Mouse (Mus musculus): ENCODE data around the gene Grin2d. TPM values are rescaled to one million over a fixed set of nuclear protein-coding genes. Genes with fewer than 3 reads are reported as not detected.
A peak's percentile ranks its signal among the peaks of the same experiment; 100 is the strongest.

Grin2d gene
- polyA plus RNA-seq, 1 experiment from 2014 or later = 0.16 TPM

DNA sequence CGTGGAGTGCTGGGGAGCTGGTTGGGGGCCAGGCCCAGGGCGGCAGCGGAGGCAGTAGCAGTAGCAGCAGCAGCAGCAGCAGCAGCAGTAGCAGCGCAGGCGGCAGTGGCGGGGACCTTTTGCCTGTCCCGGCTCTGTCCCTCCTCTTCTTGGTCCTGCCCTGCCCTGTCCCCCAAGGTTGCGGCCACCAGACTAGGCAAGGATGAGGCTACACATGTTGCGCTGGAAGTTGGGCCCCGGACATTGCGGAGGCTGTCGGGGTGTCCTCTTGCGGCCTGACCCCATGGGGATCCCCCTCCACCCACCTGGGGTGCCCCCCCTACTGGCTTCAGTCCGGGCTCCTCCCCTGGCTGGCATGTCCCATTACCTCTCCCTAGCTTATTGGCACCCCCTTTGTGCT lies 8.4 kb downstream of the Grin2d start:
- H3K9ac ChIP-seq (ENCODE audit: low read length) = peak overlapping the region; percentile 10; the same call in 1 of the 2 replicates
- no peak overlapping the region for H3K4me3 ChIP-seq (ENCODE audit: low read depth, low read length)
- WGBS = 3% methylated on average over 13 of the region's 14 CpGs
- no peak for ATAC-seq (replicated peaks; ENCODE audit: low FRiP score)
- no peaks in the 10 kb centered on the region for H3K36me3 ChIP-seq (ENCODE audit: control insufficient read depth, insufficient read depth, low read length)
- H3K27ac ChIP-seq (ENCODE audit: low read depth, low read length) = no peak overlapping the region
- no peaks in the 10 kb centered on the region for H3K9me3 ChIP-seq (ENCODE audit: control insufficient read depth, low read length)
- H3K27me3 ChIP-seq (ENCODE audit: control insufficient read depth, insufficient read depth, low read length) = peaks cover 48% of the 10 kb centered on the region
- H3K4me1 ChIP-seq (replicated peaks; ENCODE audit: control insufficient read depth, insufficient read depth, low read length) = peaks cover 23% of the 10 kb centered on the region
- no peak overlapping the region; the same call in 1 of the 2 replicates for H3K4me2 ChIP-seq (ENCODE audit: low read depth, low read length, severe bottlenecking)
- DNase-seq (ENCODE audit: low spot score) = no peak

DNA sequence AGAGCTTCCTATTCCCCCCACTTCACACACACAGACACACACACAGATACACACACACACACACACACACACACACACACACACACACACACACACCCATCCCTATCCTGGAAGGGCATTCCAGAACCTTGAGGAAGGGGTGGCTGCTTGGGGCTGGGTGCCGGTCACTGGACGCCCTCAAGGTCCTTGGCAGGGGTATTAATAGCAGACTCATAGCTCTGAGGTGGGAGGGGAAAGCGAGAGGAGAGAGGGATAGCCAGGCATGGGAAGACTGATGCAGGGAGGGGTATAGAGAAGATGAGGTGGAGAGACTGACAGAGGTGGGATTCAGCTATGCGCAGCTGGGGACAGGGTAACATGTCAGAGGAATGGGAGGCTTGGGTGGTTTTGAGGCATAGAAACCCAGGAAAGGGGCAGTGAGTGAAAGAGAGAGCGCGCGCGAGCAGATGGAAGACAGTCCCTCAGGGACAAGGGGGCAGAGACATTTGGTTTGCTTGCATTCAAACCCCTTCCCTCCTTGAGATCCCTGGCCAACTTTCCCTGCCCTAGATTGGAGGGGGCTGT lies 9.0 kb downstream of the Grin2d start:
- Histone ChIP-seq H3K4me2 (ENCODE audit: low read depth, low read length, severe bottlenecking) (no peak overlapping the region), H3K27me3 (ENCODE audit: control insufficient read depth, insufficient read depth, low read length) (peaks cover 48% of the 10 kb centered on the region), H3K27ac (ENCODE audit: low read depth, low read length) (no peak overlapping the region), H3K9ac (ENCODE audit: low read length) (peak overlapping the region; percentile 10; the same call in 1 of the 2 replicates), H3K4me3 (ENCODE audit: low read depth, low read length) (no peak overlapping the region), H3K9me3 (ENCODE audit: control insufficient read depth, low read length) (no peaks in the 10 kb centered on the region), H3K36me3 (ENCODE audit: control insufficient read depth, insufficient read depth, low read length) (no peaks in the 10 kb centered on the region), H3K4me1 (replicated peaks; ENCODE audit: control insufficient read depth, insufficient read depth, low read length) (peaks cover 23% of the 10 kb centered on the region)
- ATAC-seq (replicated peaks; ENCODE audit: low FRiP score) = no peak
- 19% methylated on average over 8 of the region's 8 CpGs for WGBS
- no peak for DNase-seq (ENCODE audit: low spot score)

DNA sequence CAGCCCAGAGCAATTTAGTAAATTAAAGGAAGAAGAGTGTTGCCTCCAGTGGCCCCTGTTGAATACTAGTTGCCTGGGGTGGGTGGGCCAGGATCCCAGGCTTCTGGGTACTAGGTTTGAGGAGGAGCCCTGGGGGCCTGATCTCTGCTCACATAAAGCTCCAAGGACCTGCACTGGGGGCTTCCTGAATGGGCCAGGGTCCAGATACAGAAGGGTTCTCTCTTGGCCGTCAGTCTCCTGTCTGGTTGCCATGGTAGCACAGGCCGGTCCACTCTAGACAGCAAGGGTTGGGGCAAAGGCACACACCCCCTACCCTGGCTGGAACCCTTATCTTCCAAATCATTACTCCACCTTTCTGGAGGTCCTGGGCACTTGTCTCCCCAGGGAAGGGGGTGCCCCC lies 10.3 kb downstream of the Grin2d start:
- DNase-seq (ENCODE audit: low spot score) = no peak
- H3K4me3 ChIP-seq (ENCODE audit: low read depth, low read length) = no peak overlapping the region
- H3K36me3 ChIP-seq (ENCODE audit: control insufficient read depth, insufficient read depth, low read length) = no peaks in the 10 kb centered on the region
- H3K27ac ChIP-seq (ENCODE audit: low read depth, low read length) = no peak overlapping the region
- H3K27me3 ChIP-seq (ENCODE audit: control insufficient read depth, insufficient read depth, low read length) = peaks cover 48% of the 10 kb centered on the region
- H3K9ac ChIP-seq (ENCODE audit: low read length) = no peak overlapping the region
- H3K4me2 ChIP-seq (ENCODE audit: low read depth, low read length, severe bottlenecking) = no peak overlapping the region
- ATAC-seq (replicated peaks; ENCODE audit: low FRiP score) = no peak
- H3K4me1 ChIP-seq (replicated peaks; ENCODE audit: control insufficient read depth, insufficient read depth, low read length) = peaks cover 17% of the 10 kb centered on the region
- WGBS = 13% methylated on average over 2 of the region's 2 CpGs
- no peaks in the 10 kb centered on the region for H3K9me3 ChIP-seq (ENCODE audit: control insufficient read depth, low read length)

DNA sequence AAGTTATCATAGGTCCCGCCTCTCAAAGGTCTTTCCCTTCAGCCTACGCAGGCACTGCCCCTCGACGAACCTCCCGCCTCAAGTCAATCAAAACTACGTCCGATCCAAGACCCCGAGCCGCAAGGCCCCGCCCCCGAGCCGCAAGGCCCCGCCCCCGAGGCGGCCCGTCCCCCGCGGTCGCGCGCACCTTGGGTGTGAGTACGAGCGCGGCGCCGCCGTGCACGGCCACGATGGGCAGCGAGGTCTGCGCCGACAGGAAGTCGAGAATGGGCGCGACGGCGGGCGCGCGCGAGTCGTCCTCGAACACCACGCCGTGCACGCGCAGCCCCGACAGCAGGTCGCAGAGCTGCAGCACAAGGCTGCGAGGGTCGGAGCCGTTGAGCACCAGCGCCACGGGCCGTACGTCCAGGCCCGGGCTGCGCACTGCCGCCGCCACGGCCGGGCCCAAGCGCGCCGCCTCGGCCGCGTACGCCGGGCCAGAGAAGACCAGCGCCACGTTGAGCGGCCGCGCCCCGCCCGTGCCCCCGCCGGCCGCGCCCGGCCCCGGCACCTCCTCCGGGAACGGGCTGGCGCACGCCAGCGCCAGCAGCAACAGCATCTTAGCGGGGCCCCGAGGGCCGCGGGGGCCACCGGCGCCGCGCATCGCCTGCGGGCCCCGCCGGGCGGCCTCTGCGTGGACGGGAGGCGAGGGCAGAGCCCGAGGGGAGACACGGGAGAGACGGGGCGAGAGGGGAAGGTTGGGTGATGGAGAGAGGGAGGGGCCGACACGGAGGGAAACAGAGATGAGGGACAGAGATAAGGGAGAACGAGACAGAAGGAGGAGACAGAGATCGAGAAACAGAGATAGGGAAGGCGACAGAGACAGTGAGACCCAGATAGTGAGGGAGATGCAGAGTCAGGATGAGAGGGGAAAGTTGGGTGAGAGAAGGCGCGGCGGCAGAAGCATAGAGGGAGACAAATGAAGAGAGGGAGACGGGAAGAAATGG lies 12.0 kb downstream of the Grin2d start:
- Histone ChIP-seq H3K4me3 (ENCODE audit: low read depth, low read length) (peak overlapping the region; percentile 60), H3K9me3 (ENCODE audit: control insufficient read depth, low read length) (no peaks in the 10 kb centered on the region), H3K27ac (ENCODE audit: low read depth, low read length) (no peak overlapping the region), H3K4me1 (replicated peaks; ENCODE audit: control insufficient read depth, insufficient read depth, low read length) (peaks cover 17% of the 10 kb centered on the region), H3K9ac (ENCODE audit: low read length) (peak overlapping the region; percentile 84), H3K36me3 (ENCODE audit: control insufficient read depth, insufficient read depth, low read length) (no peaks in the 10 kb centered on the region), H3K27me3 (ENCODE audit: control insufficient read depth, insufficient read depth, low read length) (peaks cover 42% of the 10 kb centered on the region), H3K4me2 (ENCODE audit: low read depth, low read length, severe bottlenecking) (peak overlapping the region; percentile 87)
- DNase-seq (ENCODE audit: low spot score) (peak; percentile 97), ATAC-seq (replicated peaks; ENCODE audit: low FRiP score) (peak; percentile 71)
- 1% methylated on average over 116 of the region's 117 CpGs for WGBS

DNA sequence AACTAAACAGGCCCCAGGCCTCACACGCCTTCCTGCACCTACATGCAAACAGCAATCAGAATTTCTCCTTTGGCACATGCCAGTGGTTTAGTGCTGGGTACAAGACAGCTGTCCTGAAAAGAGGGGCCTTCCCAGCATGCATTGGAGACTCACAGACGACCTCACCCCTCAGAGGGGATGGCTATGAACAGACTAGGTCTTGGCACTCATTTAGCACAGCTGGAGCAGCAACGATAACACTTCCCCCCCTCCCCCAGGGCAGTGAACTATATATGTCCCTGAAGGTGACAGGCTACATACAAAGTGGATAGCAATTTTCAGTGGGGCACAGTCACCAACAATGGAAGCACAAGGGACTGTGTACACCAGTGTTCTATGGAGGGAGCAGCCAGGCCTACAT lies 13.7 kb downstream of the Grin2d start:
- H3K4me2 ChIP-seq (ENCODE audit: low read depth, low read length, severe bottlenecking) = no peak overlapping the region
- no peak overlapping the region for H3K9ac ChIP-seq (ENCODE audit: low read length)
- no peaks in the 10 kb centered on the region for H3K9me3 ChIP-seq (ENCODE audit: control insufficient read depth, low read length)
- no peak for ATAC-seq (replicated peaks; ENCODE audit: low FRiP score)
- H3K27me3 ChIP-seq (ENCODE audit: control insufficient read depth, insufficient read depth, low read length) = peaks cover 24% of the 10 kb centered on the region
- 75% methylated on average over 3 of the region's 3 CpGs for WGBS
- no peak overlapping the region for H3K4me3 ChIP-seq (ENCODE audit: low read depth, low read length)
- no peaks in the 10 kb centered on the region for H3K36me3 ChIP-seq (ENCODE audit: control insufficient read depth, insufficient read depth, low read length)
- no peak overlapping the region for H3K27ac ChIP-seq (ENCODE audit: low read depth, low read length)
- peaks cover 9% of the 10 kb centered on the region for H3K4me1 ChIP-seq (replicated peaks; ENCODE audit: control insufficient read depth, insufficient read depth, low read length)
- DNase-seq (ENCODE audit: low spot score) = no peak

DNA sequence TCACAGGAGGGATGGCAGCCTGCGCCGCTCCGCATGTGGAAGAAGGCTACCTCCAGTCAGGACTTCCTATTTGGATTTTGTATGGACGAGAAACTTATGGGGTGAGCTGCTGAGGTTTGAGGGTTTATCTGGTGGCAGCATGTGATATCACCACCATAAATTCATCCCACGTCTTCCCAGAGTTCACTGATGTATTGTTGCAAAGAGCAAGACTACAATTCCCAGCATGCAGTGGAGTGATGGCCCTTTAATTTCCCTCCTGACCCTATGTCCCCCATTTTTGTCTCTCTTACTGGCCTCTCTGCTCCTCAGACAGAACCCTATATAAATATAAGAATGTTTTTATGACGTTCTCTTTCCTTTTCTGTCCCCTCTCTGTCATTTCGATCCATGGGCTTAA lies 15.4 kb downstream of the Grin2d start:
- DNase-seq (ENCODE audit: low spot score) (no peak), ATAC-seq (replicated peaks; ENCODE audit: low FRiP score) (no peak)
- WGBS = 86% methylated on average over 7 of the region's 7 CpGs
- Histone ChIP-seq H3K9ac (ENCODE audit: low read length) (no peak overlapping the region), H3K4me3 (ENCODE audit: low read depth, low read length) (no peak overlapping the region), H3K9me3 (ENCODE audit: control insufficient read depth, low read length) (no peaks in the 10 kb centered on the region), H3K36me3 (ENCODE audit: control insufficient read depth, insufficient read depth, low read length) (no peaks in the 10 kb centered on the region), H3K27me3 (ENCODE audit: control insufficient read depth, insufficient read depth, low read length) (peaks cover 15% of the 10 kb centered on the region), H3K4me1 (replicated peaks; ENCODE audit: control insufficient read depth, insufficient read depth, low read length) (peaks cover 5% of the 10 kb centered on the region), H3K4me2 (ENCODE audit: low read depth, low read length, severe bottlenecking) (no peak overlapping the region), H3K27ac (ENCODE audit: low read depth, low read length) (no peak overlapping the region)

DNA sequence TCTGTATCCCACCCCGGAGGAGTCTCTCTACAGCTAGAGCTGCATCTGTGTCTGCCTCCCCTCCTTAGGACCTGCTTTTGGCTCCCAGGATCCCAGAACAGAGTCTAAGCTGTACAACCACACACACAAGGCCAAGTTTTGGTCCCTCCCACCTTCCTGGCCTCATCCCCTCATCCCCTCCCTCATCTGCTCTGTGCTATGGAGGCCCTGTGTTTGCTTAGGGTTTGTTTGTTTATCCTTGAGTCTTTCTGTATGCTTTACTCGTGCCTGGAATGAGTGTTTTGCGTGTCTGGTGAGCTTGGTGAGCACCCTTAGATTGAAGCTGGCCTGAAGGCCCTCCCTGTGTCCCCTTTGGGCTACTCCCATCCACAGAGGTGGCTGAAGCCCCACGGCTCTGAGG lies 19.2 kb downstream of the Grin2d start:
- Histone ChIP-seq H3K4me1 (replicated peaks; ENCODE audit: control insufficient read depth, insufficient read depth, low read length) (no peaks in the 10 kb centered on the region; the same call in none of the 2 replicates), H3K27ac (ENCODE audit: low read depth, low read length) (no peak overlapping the region), H3K27me3 (ENCODE audit: control insufficient read depth, insufficient read depth, low read length) (peaks cover 17% of the 10 kb centered on the region), H3K9me3 (ENCODE audit: control insufficient read depth, low read length) (no peaks in the 10 kb centered on the region), H3K4me2 (ENCODE audit: low read depth, low read length, severe bottlenecking) (no peak overlapping the region), H3K9ac (ENCODE audit: low read length) (no peak overlapping the region), H3K4me3 (ENCODE audit: low read depth, low read length) (no peak overlapping the region), H3K36me3 (ENCODE audit: control insufficient read depth, insufficient read depth, low read length) (no peaks in the 10 kb centered on the region)
- WGBS = 79% methylated on average over 4 of the region's 4 CpGs
- DNase-seq (ENCODE audit: low spot score) (no peak), ATAC-seq (replicated peaks; ENCODE audit: low FRiP score) (no peak)

DNA sequence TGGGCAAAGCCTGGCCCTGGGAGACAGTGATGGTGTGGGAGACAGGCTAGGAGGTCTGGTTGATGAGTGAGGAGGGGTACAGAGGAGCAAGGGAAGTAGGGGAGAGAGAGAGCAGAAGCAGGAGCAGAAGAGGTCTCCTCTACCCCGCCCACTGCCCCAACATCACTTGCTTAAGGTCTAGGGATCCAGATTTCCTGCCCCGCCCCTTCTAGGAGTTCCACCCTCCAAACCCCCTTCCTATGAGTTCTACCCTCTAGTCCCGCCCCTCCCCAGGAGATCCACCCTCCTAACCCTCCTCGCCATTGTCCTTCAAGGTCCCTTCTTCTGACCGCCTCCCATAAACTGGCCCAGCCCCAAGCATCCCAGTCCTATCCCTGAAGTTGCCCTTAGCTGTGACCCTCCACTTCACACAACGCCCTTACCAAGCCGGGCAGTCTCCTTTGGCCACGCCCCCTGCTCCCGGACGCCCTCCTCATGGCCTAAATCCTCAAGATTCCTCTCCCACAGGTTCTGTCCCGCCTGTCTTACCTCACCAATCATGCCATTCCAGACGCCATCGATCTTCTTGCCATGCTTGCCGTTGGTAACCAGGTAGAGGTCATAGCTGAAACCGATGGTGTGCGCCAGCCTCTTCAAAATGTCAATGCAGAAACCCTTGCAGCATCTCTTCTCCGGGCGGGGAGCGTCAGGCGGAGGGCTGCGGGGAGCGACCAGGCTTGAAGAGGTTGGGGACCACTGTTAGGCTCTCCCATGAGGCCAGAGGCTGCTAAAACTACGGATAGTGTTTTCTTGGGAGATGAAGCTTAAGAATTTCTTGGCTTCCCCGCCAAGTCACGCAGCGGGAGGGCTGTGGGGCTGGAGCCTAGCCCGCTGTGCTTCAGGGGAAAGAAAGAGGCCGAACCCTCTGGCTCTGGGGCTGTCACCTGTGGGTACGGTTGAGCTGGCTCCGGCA lies 21.0 kb downstream of the Grin2d start:
- Histone ChIP-seq H3K9ac (ENCODE audit: low read length) (peak overlapping the region; percentile 5; the same call in 1 of the 2 replicates), H3K9me3 (ENCODE audit: control insufficient read depth, low read length) (no peaks in the 10 kb centered on the region), H3K27ac (ENCODE audit: low read depth, low read length) (no peak overlapping the region), H3K4me1 (replicated peaks; ENCODE audit: control insufficient read depth, insufficient read depth, low read length) (no peaks in the 10 kb centered on the region; the same call in none of the 2 replicates), H3K4me2 (ENCODE audit: low read depth, low read length, severe bottlenecking) (peak overlapping the region; percentile 54), H3K27me3 (ENCODE audit: control insufficient read depth, insufficient read depth, low read length) (peaks cover 17% of the 10 kb centered on the region), H3K4me3 (ENCODE audit: low read depth, low read length) (peak overlapping the region; percentile 27), H3K36me3 (ENCODE audit: control insufficient read depth, insufficient read depth, low read length) (no peaks in the 10 kb centered on the region)
- peak; percentile 67 for DNase-seq (ENCODE audit: low spot score)
- ATAC-seq (replicated peaks; ENCODE audit: low FRiP score) = no peak
- WGBS = 3% methylated on average over 30 of the region's 30 CpGs

All from forebrain, embryonic 11.5 days (tissue).